Mouse (Mus musculus) stomach, postnatal 0 days (tissue): Measurements from ENCODE around the gene C130074G19Rik.

Experiments used
- CTCF ChIP-seq: IDR thresholded peaks from 2 replicates; pipeline ENCODE4 v1.5.1; 2016; ENCODE audit warnings: antibody characterized with exemption, low read depth, mild to moderate bottlenecking, moderate library complexity
- EP300 ChIP-seq: optimal IDR thresholded peaks from 2 replicates; pipeline ENCODE3; 2016; ENCODE audit warnings: antibody characterized with exemption

DNA sequence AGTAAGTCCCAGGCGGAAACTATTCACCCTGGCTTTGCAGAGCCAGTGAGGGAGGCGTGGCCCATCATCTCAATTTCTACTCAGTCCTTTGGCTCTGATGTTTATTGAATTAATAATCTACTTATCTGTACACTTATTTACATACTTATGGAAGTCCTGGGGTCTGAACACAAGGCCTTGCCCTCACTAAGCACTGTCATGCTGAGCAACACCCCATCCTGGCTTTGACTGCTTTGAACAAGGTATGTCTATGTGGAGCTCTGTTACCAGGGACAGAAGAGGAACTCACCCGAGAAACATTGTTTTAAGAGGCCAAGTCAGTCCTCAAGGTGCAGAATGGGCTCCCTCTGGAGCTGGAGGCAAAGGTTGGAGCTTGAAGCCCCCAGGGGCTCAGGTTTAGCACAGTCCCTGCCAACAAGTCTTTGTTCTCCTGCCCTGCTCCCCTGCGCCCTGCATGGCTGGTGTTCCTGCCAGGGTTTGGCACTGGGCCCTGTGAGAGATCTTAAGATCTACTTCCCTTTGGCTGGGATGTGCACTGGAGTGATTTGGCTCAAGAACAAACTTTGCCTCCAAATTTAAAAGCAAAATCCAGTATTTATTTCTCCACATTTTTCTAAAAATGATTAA lies 13.0 kb downstream of the C130074G19Rik start:
- TF ChIP-seq EP300 (no peak), CTCF (no peak)
